In genomic region chr4:27965046-27965681, GRCm38 (mm10) we compare ENCODE assay signal across 9 mouse cellular contexts.
DNase-seq lines count a peak whose midpoint lies in the region; ATAC-seq and TF ChIP-seq lines count a peak whose summit lies in the region.
"Had no signal": no experiment of that assay in that cellular context is flagged by ENCODE, and none has a peak within 500 bp of the region (broad histone marks: within the 10 kb centered on the region; RNA-seq: fewer than 3 reads in every experiment).

No protein-coding gene starts in this region.

- CTCF ChIA-PET in Patski (lab: Charles Lee): no interaction called here

- H3K9ac ChIP-seq in heart, postnatal 0 days (replicated peaks; ENCODE audit: low read depth, low read length): no peak overlapping the region
- H3K9ac ChIP-seq in midbrain, embryonic 15.5 days: no peak overlapping the region
- H3K9ac ChIP-seq: stomach, embryonic 15.5 days had no signal

- peak; percentile 56 for DNase-seq in heart, postnatal 0 days (ENCODE audit: low spot score)
- no peak for DNase-seq in heart, adult 9 months (ENCODE audit: low spot score in 2 of 2)
- no peak for DNase-seq in Patski (ENCODE audit: low read depth, low spot score)
- DNase-seq in frontal cortex, postnatal 36 days (ENCODE audit: low spot score in 2 of 2): peak; percentile 17 to 58
- no peak for DNase-seq in gastrocnemius, adult 8-10 months (ENCODE audit: low spot score in 2 of 2)
- DNase-seq in natural killer cell, adult 2 months (ENCODE audit: low spot score in 2 of 2): no peak

- no peaks in the 10 kb centered on the region for H3K4me1 ChIP-seq in heart, postnatal 0 days (ENCODE audit: control insufficient read depth, insufficient read depth)
- H3K4me1 ChIP-seq in midbrain, embryonic 15.5 days: no peaks in the 10 kb centered on the region
- H3K4me1 ChIP-seq: stomach, embryonic 15.5 days had no signal

- H3K9me3 ChIP-seq in heart, postnatal 0 days (replicated peaks; ENCODE audit: control insufficient read depth, low read length): no peaks in the 10 kb centered on the region
- H3K9me3 ChIP-seq in midbrain, embryonic 15.5 days: no peaks in the 10 kb centered on the region
- H3K9me3 ChIP-seq: stomach, embryonic 15.5 days had no signal

- peak; percentile 62 for TF ChIP-seq CTCF in heart, postnatal 0 days (IDR thresholded peaks at IDR 0.05; ENCODE audit: low read depth)
- TF ChIP-seq CTCF in Patski (IDR thresholded peaks at IDR 0.05): peak; percentile 38

- H3K27ac ChIP-seq in heart, postnatal 0 days (ENCODE audit: low read depth): no peak overlapping the region
- no peak overlapping the region for H3K27ac ChIP-seq in midbrain, embryonic 15.5 days
- H3K27ac ChIP-seq: stomach, embryonic 15.5 days had no signal

- in situ Hi-C loops in Patski (cut with MboI; ENCODE audit: low pct_unique_long_range_greater_than_20kb): loop anchor here (25.0 kb wide), 1 partner anchor 847 kb away; the partner anchor contains the start of gene Epha7

- H3K4me2 ChIP-seq in heart, postnatal 0 days (ENCODE audit: low read depth, low read length): no peak overlapping the region
- H3K4me2 ChIP-seq in midbrain, embryonic 15.5 days: no peak overlapping the region
- H3K4me2 ChIP-seq: stomach, embryonic 15.5 days had no signal

- 23% methylated on average over 7 of the region's 7 CpGs for WGBS in heart, postnatal 0 days
- 20% methylated on average over 7 of the region's 7 CpGs for WGBS in midbrain, embryonic 15.5 days

- ATAC-seq in heart, postnatal 0 days (ENCODE audit: insufficient read depth, low read depth): no peak
- no peak for ATAC-seq in Patski
- ATAC-seq in midbrain, embryonic 15.5 days (replicated peaks): peak; percentile 67; the same call in 1 of the 2 replicates
- no peak for ATAC-seq in megakaryocyte, adult 5-6 weeks (ENCODE audit: poor library complexity, severe bottlenecking)

- no peak for TF ChIP-seq EP300 in heart, postnatal 0 days (IDR thresholded peaks at IDR 0.05; ENCODE audit: low read depth)

- POLR2A ChIA-PET in Patski (lab: Charles Lee): no interaction called here

- no peaks in the 10 kb centered on the region for H3K36me3 ChIP-seq in heart, postnatal 0 days (replicated peaks; ENCODE audit: control insufficient read depth, insufficient read depth, low read length)
- H3K36me3 ChIP-seq in midbrain, embryonic 15.5 days (replicated peaks): no peaks in the 10 kb centered on the region
- H3K36me3 ChIP-seq: stomach, embryonic 15.5 days had no signal

- H3K27me3 ChIP-seq in heart, postnatal 0 days (ENCODE audit: control insufficient read depth, insufficient read depth, low read length): no peaks in the 10 kb centered on the region
- peaks cover 5% of the 10 kb centered on the region for H3K27me3 ChIP-seq in Patski
- peaks cover 4% of the 10 kb centered on the region for H3K27me3 ChIP-seq in midbrain, embryonic 15.5 days (replicated peaks)
- H3K27me3 ChIP-seq: stomach, embryonic 15.5 days had no signal

- no peak overlapping the region for H3K4me3 ChIP-seq in heart, postnatal 0 days (ENCODE audit: low read depth, low read length)
- no peak overlapping the region for H3K4me3 ChIP-seq in midbrain, embryonic 15.5 days
- H3K4me3 ChIP-seq: stomach, embryonic 15.5 days had no signal

Comparison
In these comparisons a context has a peak if more than half of its experiments do, and no peak if none do; other contexts are left out.
1. DNase-seq: peak in heart, postnatal 0 days (single experiment) and frontal cortex, postnatal 36 days (2 of 2); none in heart, adult 9 months (0 of 2), Patski (single experiment), gastrocnemius, adult 8-10 months (0 of 2) and natural killer cell, adult 2 months (0 of 2).